19 mouse cellular contexts compared by ENCODE assay signal in the genomic region with DNA sequence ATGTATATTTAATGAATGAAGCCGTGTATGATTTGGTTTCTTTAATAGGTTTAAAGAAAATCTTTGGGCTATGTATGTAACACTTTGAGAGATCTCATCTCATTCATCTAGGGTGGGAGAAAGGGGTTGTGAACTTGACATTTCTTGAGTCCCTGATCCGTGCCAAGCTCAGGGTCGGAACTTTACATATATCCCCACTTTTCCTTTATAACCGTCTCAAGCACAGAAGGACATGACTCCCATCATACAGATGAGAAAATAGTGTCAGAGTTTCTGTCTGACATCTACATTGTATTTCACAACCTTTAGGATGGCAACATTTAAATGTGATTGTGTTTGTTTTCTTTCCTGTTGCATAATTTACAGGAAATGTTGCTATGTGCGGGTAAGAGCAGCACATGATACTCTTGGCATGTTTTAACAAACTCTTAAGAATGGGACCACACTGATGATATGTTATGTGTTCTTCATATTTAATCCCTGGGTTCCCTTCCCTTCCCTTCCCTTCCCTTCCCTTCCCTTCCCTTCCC. TPM values are rescaled to one million over a fixed set of nuclear protein-coding genes. Genes with fewer than 3 reads are reported as not detected.
DNase-seq lines count a peak whose midpoint lies in the region; ATAC-seq and TF ChIP-seq lines count a peak whose summit lies in the region.
"Had no signal": no experiment of that assay in that cellular context is flagged by ENCODE, and none has a peak within 500 bp of the region (broad histone marks: within the 10 kb centered on the region; RNA-seq: fewer than 3 reads in every experiment).

No protein-coding gene starts in this region.

- no peak overlapping the region for H3K4me3 ChIP-seq in gastrocnemius, adult 2 months
- H3K4me3 ChIP-seq in lung, postnatal 0 days (ENCODE audit: low read depth, low read length), result no peak overlapping the region
- H3K4me3 ChIP-seq in lung, adult 2 months (replicated peaks; ENCODE audit: extremely low read depth, low read depth, low read length), result no peak overlapping the region
- H3K4me3 ChIP-seq in macrophage (ENCODE audit: inconsistent target), result no peak overlapping the region
- H3K4me3 ChIP-seq in kidney, embryonic 15.5 days (replicated peaks), result no peak overlapping the region
- no peak overlapping the region for H3K4me3 ChIP-seq in kidney, embryonic 14.5 days (ENCODE audit: low read length)
- H3K4me3 ChIP-seq: embryonic facial prominence, embryonic 12.5 days; heart, embryonic 15.5 days; liver, embryonic 12.5 days had no signal

- H3K4me2 ChIP-seq in lung, postnatal 0 days (replicated peaks; ENCODE audit: low read depth, low read length), result no peak overlapping the region
- no peak overlapping the region for H3K4me2 ChIP-seq in kidney, embryonic 15.5 days
- no peak overlapping the region for H3K4me2 ChIP-seq in kidney, embryonic 14.5 days (replicated peaks; ENCODE audit: low read depth, low read length)
- H3K4me2 ChIP-seq: embryonic facial prominence, embryonic 12.5 days; liver, embryonic 12.5 days had no signal

- intact Hi-C loops in gastrocnemius, adult 2 months (cut with DNase I), result no loop called here

- 78% methylated on average over 5 of the region's 5 CpGs for WGBS in lung, postnatal 0 days
- 64% methylated on average over 5 of the region's 5 CpGs for WGBS in lung, adult 2 months
- 67% methylated on average over 5 of the region's 5 CpGs for WGBS in macrophage (ENCODE audit: missing documents)
- 89% methylated on average over 5 of the region's 5 CpGs for WGBS in kidney, embryonic 15.5 days
- WGBS in kidney, embryonic 14.5 days, result 91% methylated on average over 5 of the region's 5 CpGs

- ATAC-seq in lung, postnatal 0 days, result 0 out of 2 replicates have a peak, but pooled peaks have one; percentile 35
- no peak for ATAC-seq in kidney, embryonic 15.5 days (replicated peaks; ENCODE audit: low FRiP score)
- no peak for ATAC-seq in kidney, embryonic 14.5 days (ENCODE audit: low FRiP score, low TSS enrichment)
- ATAC-seq: forebrain, embryonic 16.5 days; hindbrain, embryonic 16.5 days; liver, embryonic 12.5 days; midbrain, embryonic 16.5 days had no signal

- TF ChIP-seq CTCF in gastrocnemius, adult 2 months (IDR thresholded peaks at IDR 0.05), result no peak
- TF ChIP-seq CTCF in lung, postnatal 0 days (IDR thresholded peaks at IDR 0.05), result no peak
- no peak for TF ChIP-seq CTCF in lung, adult 2 months (IDR thresholded peaks at IDR 0.05; ENCODE audit: insufficient read depth, low read length)

- no peak for DNase-seq in gastrocnemius, adult 2 months
- DNase-seq in gastrocnemius, postnatal 4 days (ENCODE audit: low spot score in 2 of 2), result no peak
- DNase-seq in lung, postnatal 0 days (ENCODE audit: low spot score), result peak; percentile 61
- DNase-seq in lung, adult 2 months, result no peak
- DNase-seq in thymus, adult 18-20 months, result no peak
- DNase-seq: cerebellum, adult 9-10 months; gastrocnemius, postnatal 36 days; kidney, adult 11 months; kidney, postnatal 10 days; layer of hippocampus, postnatal 36 days had no signal

- no peaks in the 10 kb centered on the region for H3K36me3 ChIP-seq in lung, postnatal 0 days (ENCODE audit: insufficient read depth, low read length)
- no peaks in the 10 kb centered on the region for H3K36me3 ChIP-seq in macrophage (ENCODE audit: inconsistent target)
- no peaks in the 10 kb centered on the region for H3K36me3 ChIP-seq in kidney, embryonic 15.5 days
- no peaks in the 10 kb centered on the region for H3K36me3 ChIP-seq in kidney, embryonic 14.5 days (ENCODE audit: control insufficient read depth, insufficient read depth, low read length)
- H3K36me3 ChIP-seq: embryonic facial prominence, embryonic 12.5 days; heart, embryonic 15.5 days; liver, embryonic 12.5 days had no signal

- peaks cover 2% of the 10 kb centered on the region; the same call in 1 of the 2 replicates for H3K4me1 ChIP-seq in lung, postnatal 0 days (ENCODE audit: insufficient read depth, low read depth, low read length)
- H3K4me1 ChIP-seq in lung, adult 2 months (ENCODE audit: control insufficient read depth, insufficient read depth, low read length), result peaks cover 12% of the 10 kb centered on the region
- peaks cover 27% of the 10 kb centered on the region for H3K4me1 ChIP-seq in kidney, embryonic 15.5 days
- H3K4me1 ChIP-seq in kidney, embryonic 14.5 days (ENCODE audit: control insufficient read depth, insufficient read depth, low read length), result peaks cover 8% of the 10 kb centered on the region; the same call in 1 of the 2 replicates

- no peak overlapping the region for H3K9ac ChIP-seq in lung, postnatal 0 days (replicated peaks; ENCODE audit: low read depth)
- no peak overlapping the region for H3K9ac ChIP-seq in kidney, embryonic 15.5 days
- H3K9ac ChIP-seq in kidney, embryonic 14.5 days (ENCODE audit: low read depth, low read length), result no peak overlapping the region
- H3K9ac ChIP-seq: embryonic facial prominence, embryonic 12.5 days; heart, embryonic 15.5 days; liver, embryonic 12.5 days had no signal

- no peak for TF ChIP-seq POLR2A in lung, adult 2 months (IDR thresholded peaks at IDR 0.05; ENCODE audit: borderline replicate concordance, extremely low read depth, low read depth, low read length)

- peaks cover 99% of the 10 kb centered on the region for H3K79me2 ChIP-seq in macrophage (ENCODE audit: inconsistent target)

- peak; percentile 78 for TF ChIP-seq EP300 in lung, postnatal 0 days (IDR thresholded peaks at IDR 0.05)

- peak overlapping the region; percentile 74 for H3K27ac ChIP-seq in gastrocnemius, adult 2 months
- no peak overlapping the region for H3K27ac ChIP-seq in lung, postnatal 0 days (ENCODE audit: low read length)
- H3K27ac ChIP-seq in macrophage, result peak overlapping the region; percentile 69
- no peak overlapping the region for H3K27ac ChIP-seq in kidney, embryonic 15.5 days
- no peak overlapping the region for H3K27ac ChIP-seq in kidney, embryonic 14.5 days (ENCODE audit: low read depth, low read length)
- H3K27ac ChIP-seq: embryonic facial prominence, embryonic 12.5 days had no signal

- no peaks in the 10 kb centered on the region for H3K9me3 ChIP-seq in lung, postnatal 0 days (ENCODE audit: low read length)
- H3K9me3 ChIP-seq in kidney, embryonic 15.5 days (replicated peaks), result no peaks in the 10 kb centered on the region
- no peaks in the 10 kb centered on the region for H3K9me3 ChIP-seq in kidney, embryonic 14.5 days (ENCODE audit: control insufficient read depth, low read length)
- H3K9me3 ChIP-seq: embryonic facial prominence, embryonic 12.5 days; heart, embryonic 15.5 days; liver, embryonic 12.5 days had no signal

- no peaks in the 10 kb centered on the region for H3K27me3 ChIP-seq in lung, postnatal 0 days (replicated peaks; ENCODE audit: insufficient read depth, low read length)
- H3K27me3 ChIP-seq in kidney, embryonic 15.5 days, result no peaks in the 10 kb centered on the region
- no peaks in the 10 kb centered on the region for H3K27me3 ChIP-seq in kidney, embryonic 14.5 days (ENCODE audit: control insufficient read depth, insufficient read depth, low read length)
- H3K27me3 ChIP-seq: embryonic facial prominence, embryonic 12.5 days; heart, embryonic 15.5 days; liver, embryonic 12.5 days had no signal

RNA-seq across cellular contexts. Expression of a gene that starts 26.4 kb away (rescaled TPM):
- total RNA-seq in gastrocnemius, adult 2 months (2021), result 10 to 100 TPM; 58.6 to 69.8 TPM
- total RNA-seq in gastrocnemius, postnatal 4 days (2021), result 10 to 100 TPM; 69.2 to 70.8 TPM
- polyA plus RNA-seq in lung, postnatal 0 days (2015; fragmentation: Nextera tagmentation; extraction: Ambion mirVana), result 24.5 and 31.6 TPM in 2 replicates
- polyA plus RNA-seq in lung, adult 2 months (2012; rRNA removed), result 103 and 116 TPM in 2 replicates
- 1,000 to 10,000 TPM in 7 of 26 experiments, 100 to 1,000 TPM in 19; 215 to 1,872 (median 460) TPM for total RNA-seq in macrophage (2018; cell fraction: chromatin; rRNA removed)
- total RNA-seq in macrophage (2018; cell fraction: cytosol; rRNA removed), result 100 to 1,000 TPM in 2 of 26 experiments, 10 to 100 TPM in 24; 47.1 to 182 (median 64.5) TPM
- 1,000 to 10,000 TPM in 3 of 26 experiments, 100 to 1,000 TPM in 23; 163 to 1,561 (median 343) TPM for total RNA-seq in macrophage (2018; cell fraction: nucleus; rRNA removed)
- polyA plus RNA-seq in macrophage (2018), result 22.5 to 63.8 TPM (median 46.7 TPM) in 3 replicates
- 25.2 and 28.6 TPM in 2 replicates for polyA plus RNA-seq in kidney, embryonic 15.5 days (2015; fragmentation: Nextera tagmentation; extraction: Ambion mirVana)
- 28.1 and 37.4 TPM in 2 replicates for polyA plus RNA-seq in kidney, embryonic 14.5 days (2014; fragmentation: Nextera tagmentation; extraction: Ambion mirVana)

RNA-seq across cellular contexts. Expression of a gene that starts 40.4 kb away (rescaled TPM):
- total RNA-seq in gastrocnemius, adult 2 months (2021), result 1 to 10 TPM; 7.9 to 8.2 TPM
- 10 to 100 TPM; 13.0 to 13.3 TPM for total RNA-seq in gastrocnemius, postnatal 4 days (2021)
- 2.3 and 2.9 TPM in 2 replicates for polyA plus RNA-seq in lung, postnatal 0 days (2015; fragmentation: Nextera tagmentation; extraction: Ambion mirVana)
- polyA plus RNA-seq in lung, adult 2 months (2012; rRNA removed), result 6.7 and 8.9 TPM in 2 replicates
- 100 to 1,000 TPM in 3 of 26 experiments, 10 to 100 TPM in 23; 16.8 to 212 (median 23.5) TPM for total RNA-seq in macrophage (2018; cell fraction: chromatin; rRNA removed)
- 10 to 100 TPM in 2 of 26 experiments, 1 to 10 TPM in 24; 4.2 to 21.6 (median 6.0) TPM for total RNA-seq in macrophage (2018; cell fraction: cytosol; rRNA removed)
- total RNA-seq in macrophage (2018; cell fraction: nucleus; rRNA removed), result 100 to 1,000 TPM in 2 of 26 experiments, 10 to 100 TPM in 23, 1 to 10 TPM in 1; 9.7 to 169 (median 17.6) TPM
- 4.6 to 5.8 TPM (median 5.3 TPM) in 3 replicates for polyA plus RNA-seq in macrophage (2018)
- 6.7 and 7.0 TPM in 2 replicates for polyA plus RNA-seq in kidney, embryonic 15.5 days (2015; fragmentation: Nextera tagmentation; extraction: Ambion mirVana)
- 4.8 and 6.2 TPM in 2 replicates for polyA plus RNA-seq in kidney, embryonic 14.5 days (2014; fragmentation: Nextera tagmentation; extraction: Ambion mirVana)

Comparison
In these comparisons a context has a peak if more than half of its experiments do, and no peak if none do; other contexts are left out.
1. H3K27ac ChIP-seq: peak in gastrocnemius, adult 2 months (single experiment) and macrophage (single experiment); none in lung, postnatal 0 days (single experiment), kidney, embryonic 15.5 days (single experiment) and kidney, embryonic 14.5 days (single experiment).